Mouse (Mus musculus): ENCODE data around the gene Mrps18b.

- TF ChIP-seq POLR2A (IDR thresholded peaks at IDR 0.05; ENCODE audit: insufficient read depth, low read length) (no peak), CTCF (IDR thresholded peaks at IDR 0.05; ENCODE audit: low read depth, low read length) (no peak), EP300 (IDR thresholded peaks at IDR 0.05; ENCODE audit: insufficient read depth, low read depth, low read length) (no peak)
Measured at GRCm38 (mm10) chr17:35909186-35909918, 6.8 kb downstream of the Mrps18b start.
